Mouse (Mus musculus): ENCODE data around the gene Heatr5a.

DNA sequence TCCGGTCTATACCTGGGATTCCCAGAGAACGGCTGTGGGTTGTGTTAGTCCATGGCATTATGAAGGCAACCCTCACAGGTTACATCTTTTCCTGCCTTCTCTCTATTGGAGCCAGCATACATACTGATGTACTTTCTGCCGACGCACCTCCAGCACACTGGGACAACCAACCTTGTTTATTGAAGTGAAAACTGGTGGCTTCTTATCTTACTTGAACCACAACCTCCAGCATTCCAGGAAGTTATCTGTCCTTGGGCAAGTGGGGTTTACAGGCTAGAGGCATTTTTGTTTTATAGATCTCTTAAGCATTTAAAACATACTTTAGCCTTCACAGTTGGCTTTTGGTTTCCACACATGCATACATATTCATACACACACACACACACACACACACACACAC is 119.5 kb downstream of the Heatr5a start:
- TF ChIP-seq CTCF (IDR thresholded peaks at IDR 0.05; ENCODE audit: low read depth): no peak
- TF ChIP-seq EP300 (optimal IDR thresholded peaks at IDR 0.05): no peak
